Mouse (Mus musculus) kidney, adult 11 months (tissue): ENCODE measurements around the gene Pax6.

Experiments used
- DNase-seq: peaks from one replicate; pipeline ENCODE4 v3.0.0; 2022

The Pax6 gene

DNA sequence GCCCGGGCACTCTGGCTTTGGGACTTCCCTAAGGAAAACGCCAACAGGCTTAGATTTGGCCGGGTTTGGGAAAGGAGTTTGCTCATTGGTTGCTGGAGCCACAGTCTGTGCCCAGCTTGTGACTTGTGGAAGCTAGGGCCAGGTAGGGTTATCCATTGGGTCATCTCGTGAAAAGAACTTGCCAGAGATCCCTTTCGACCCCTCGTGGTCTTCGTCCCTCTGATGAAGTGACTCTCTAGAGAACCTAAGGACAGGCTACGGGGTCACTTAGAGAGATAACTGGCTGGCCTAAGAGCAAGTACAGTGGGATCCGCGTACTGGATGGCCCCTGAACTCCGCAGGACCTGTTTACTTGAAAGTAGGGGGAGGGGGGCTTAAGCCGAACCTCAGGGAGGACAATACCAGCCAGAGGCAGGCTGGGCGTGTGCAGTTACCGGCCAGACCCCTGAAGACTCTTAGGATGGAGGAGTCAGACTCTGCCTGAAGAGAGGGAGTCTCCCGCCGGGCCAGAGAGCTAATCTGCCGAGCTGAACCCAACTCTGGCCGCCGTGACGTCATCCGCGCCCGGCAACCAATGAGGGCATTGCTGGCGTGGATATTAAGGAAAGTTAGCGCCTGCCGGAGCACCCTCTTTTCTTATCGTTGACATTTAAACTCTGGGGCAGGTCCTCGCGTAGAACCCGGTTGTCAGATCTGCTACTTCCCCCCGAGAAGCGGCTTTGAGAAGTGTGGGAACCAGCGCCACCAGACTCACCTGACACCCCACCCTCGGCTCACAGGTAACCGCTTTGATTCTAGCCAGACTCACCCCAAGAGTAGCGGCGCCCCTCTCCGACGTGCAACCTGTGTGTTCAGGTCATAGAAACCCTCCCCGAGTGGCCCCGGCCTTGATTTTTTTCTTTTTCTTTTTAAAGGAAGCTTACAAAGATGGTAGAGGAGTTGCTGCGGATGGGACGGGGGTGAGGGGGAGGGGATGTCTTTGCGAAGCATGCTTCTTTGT lies at the start of gene Pax6:
Gene Pax6 (plus strand): TSS at position 630 of the 1,000 bp plus-strand sequence.
- no peak for DNase-seq

DNA sequence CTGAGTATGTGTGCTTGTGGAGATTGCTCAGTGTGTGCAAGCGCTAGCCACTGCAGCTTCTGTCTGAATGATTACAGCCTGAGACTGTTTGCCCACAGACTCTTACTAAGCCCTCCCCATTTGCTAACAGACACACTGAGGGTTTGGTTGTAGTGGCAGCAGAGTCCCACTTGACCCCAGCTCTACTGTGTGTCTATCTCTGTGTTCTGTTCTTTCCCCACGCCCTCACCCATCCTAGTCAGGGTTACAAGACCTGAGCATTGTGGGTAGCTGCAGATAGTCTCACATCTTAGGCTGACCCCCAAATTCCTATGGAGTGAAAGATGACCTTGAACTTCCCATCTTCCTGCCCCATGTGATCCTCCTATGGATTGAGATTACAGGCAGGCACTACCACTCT lies 19.8 kb upstream of the Pax6 start:
- DNase-seq: no peak

DNA sequence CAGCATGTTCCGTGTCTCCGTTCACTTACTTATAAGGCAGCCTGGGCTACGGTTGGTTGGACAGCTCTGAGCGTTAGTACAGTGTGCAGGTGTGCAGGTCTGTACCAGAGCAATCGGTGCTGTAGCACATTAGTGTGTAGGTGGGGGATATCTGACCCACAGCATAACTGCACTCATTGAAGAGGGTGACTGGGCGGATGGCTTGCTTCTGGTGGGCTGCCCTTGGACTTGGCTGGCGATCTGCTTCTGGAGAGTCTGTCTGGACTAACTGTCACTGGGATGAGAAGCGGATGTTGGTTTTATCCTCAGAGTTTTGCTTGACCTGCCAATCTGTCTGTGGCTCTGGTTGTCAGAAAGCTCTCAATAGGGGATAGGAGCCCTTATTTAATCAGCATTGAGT lies 12.2 kb upstream of the Pax6 start:
- DNase-seq: no peak

DNA sequence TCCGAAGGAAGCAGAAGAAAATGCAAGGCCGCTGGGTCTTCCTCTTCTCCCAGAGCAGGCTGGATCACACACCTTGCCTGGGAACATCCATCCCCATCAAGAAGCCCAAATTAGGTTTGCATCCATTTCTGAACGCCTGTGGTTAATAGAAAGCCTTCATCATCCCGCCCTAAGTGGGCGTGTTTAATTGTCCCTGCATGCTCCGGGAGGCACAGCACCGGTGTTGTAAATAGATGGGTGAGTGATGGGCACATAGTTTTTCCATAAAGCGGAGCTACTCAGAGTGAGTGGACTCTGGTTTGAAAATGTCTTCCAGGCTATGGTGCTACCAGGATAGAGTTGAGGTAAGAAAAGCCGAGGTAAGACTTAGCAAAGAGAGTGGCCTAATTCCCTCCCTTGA lies 9.3 kb upstream of the Pax6 start:
- DNase-seq: no peak

DNA sequence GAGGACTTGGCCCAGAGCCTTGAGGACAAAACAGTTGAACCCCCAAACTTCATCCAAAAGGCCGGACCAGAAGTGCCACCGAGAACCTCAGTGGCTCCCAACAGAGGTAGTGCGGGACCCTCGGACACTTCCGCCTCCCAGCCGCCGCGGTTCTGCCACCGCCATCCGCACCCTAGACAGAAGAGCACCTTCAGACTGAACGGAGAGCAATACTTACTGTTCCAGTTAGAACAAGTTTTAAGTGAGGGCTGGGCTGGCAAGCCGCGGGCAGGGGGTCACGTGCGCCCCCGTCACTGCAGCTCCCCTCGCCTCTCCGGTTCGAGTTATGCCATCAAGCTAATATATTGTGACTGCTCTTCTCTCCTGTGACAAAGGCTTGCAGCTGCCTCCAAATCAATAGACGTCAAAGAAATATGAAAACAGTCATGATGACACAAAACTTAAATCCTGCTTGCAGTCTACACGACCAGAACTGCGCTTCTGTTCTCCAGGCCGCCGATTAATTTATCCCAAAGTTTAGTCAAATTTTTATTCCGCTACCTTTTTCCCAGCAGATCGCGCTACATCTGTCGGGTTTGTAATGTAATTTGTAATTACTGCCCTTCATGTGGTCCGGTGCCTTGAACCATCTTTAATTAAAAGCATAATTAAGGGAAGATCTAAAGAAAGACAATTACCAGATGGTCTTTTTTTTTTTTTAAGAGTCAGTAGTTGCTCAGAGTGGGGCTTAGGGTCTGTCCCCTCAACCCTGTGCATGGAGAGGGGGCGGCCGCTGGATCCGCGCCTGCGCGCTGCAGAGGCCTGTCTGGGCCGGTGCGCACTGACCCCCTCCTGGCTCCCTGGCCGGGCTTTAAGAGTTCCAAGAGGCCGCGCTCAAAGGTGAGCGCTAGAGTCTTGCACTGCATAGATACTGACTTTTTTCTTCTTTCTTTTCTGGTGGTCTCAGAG lies 8.5 kb upstream of the Pax6 start:
- no peak for DNase-seq

DNA sequence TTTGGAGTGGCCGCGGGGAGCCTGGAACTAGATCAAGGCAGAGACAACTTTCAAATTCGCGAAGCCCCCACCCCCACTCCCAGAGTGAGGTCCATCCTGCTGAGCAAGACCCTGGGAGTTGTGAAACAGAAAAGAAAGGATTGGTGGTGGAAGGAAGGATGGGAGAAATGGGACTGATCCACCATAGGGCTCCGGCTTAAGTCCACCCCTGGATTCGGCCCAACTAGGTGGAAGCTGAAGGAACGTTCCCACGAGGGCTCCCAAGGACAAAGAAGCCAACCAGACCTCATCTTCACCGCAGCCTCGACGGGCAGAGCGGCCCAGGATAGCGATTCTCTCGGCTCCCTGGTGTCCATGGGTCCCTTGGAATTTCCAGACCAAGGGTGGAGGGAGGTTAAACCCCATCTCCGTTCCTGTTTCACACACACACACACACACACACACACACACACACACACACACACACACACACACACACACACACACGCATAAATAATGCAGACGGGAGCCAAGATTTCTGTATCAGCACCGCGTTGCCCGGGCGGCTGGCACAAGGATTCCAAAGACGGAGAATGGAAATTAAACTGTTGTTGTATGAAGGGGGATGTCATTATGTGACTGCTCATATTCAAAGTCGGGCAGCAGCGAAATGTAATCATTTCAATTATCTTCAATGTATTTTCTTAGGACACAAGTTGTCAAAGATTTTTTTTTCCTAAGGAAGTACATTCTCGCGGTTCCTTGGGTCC lies 7.7 kb upstream of the Pax6 start:
- no peak for DNase-seq

DNA sequence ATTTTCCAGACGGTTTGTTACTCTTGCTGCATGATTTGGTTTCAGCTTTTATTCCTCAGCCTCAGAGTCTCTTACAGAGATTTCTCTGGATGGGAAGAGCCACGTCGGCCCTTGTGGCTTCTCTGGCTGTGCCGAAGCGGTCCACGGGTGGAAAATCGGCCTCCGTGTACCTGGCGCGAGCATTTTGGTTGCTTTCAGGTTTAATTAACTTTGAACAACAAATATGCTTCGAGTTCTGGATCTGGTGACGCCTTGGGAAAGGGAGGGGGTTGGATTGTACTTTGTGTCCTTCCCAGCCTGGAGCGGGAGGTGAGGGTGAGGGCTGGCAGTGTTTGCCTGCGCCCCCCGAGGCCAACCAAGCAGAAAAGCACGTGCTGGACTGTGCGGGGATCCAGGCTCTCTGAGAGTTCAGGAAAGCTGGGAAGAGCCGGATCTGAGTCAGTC lies 7.1 kb upstream of the Pax6 start:
- no peak for DNase-seq

DNA sequence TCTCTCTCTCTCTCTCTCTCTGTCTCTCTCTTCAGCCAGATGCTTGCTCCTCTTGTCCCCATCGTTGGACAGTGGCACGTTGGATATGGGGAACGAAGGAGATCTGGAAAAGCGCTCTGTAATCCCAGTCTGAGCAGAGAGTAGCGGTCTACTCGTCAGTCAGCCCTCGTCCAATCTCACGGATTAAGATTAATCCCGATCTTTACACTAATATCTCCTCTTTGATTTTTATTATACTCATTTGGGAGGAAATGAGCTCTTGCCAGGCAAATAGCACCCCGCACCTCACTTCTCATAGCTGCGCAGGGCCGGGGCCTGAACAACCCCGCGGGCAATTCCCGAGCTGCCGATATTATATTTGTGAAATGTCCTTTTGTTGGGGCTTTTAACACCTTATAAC lies 6.6 kb upstream of the Pax6 start:
- DNase-seq: no peak

DNA sequence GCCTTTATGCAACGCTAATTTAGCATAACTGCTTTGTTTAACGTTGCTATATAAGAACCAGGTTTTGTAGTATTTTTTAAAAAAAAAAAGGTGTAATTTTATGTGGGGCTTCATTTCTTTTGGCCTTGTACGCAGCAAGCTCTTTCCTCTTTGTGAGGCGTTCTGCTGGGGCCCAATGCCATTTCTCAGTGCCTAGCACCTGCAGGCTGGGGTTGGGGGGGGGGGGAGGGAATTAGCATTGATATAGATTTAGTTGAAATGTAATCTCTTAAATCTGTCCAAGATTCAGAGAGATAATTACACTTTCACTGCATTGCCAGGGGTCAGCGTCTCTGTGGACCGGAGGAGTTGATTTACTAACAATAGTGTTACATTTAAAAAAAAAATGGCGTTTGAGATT lies 6.1 kb upstream of the Pax6 start:
- DNase-seq: no peak

DNA sequence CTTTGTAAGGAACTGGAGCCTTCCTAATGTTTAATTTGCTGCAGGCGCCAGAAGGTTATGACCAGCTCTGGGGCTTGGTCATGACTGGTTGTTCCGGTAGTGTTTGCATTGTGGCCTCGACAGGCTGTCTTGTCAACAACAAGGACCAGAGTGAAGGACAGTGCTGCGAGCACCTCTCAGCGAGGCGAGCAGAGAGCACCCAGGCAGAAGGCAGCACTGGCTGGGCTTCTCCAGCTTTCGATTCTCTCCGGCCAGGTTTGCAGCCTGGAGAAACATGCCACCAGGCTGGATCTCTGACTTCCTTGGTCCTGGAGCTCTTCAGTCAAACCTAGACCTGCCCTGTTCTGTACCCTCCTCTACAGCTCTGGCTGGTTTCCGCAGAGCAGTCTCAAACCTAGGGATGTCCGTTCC lies 5.6 kb upstream of the Pax6 start:
- DNase-seq: no peak

DNA sequence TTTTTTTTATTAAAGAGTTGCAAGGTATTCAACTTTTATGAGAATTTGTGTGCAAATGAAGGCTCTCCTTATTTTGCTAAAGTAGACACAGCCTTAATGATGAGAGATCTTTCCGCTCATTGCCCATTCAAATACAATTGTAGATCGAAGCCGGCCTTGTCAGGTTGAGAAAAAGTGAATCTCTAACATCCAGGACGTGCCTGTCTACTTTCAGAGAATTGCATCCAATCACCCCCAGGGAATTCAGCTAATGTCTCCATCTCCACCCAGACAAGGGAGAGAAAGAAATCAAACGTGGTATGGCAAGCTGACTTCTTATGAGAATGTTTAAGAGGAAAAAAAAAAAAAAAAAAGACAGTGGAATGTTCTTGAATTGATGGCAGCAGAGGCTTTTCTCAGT lies 3.7 kb upstream of the Pax6 start:
- no peak for DNase-seq

DNA sequence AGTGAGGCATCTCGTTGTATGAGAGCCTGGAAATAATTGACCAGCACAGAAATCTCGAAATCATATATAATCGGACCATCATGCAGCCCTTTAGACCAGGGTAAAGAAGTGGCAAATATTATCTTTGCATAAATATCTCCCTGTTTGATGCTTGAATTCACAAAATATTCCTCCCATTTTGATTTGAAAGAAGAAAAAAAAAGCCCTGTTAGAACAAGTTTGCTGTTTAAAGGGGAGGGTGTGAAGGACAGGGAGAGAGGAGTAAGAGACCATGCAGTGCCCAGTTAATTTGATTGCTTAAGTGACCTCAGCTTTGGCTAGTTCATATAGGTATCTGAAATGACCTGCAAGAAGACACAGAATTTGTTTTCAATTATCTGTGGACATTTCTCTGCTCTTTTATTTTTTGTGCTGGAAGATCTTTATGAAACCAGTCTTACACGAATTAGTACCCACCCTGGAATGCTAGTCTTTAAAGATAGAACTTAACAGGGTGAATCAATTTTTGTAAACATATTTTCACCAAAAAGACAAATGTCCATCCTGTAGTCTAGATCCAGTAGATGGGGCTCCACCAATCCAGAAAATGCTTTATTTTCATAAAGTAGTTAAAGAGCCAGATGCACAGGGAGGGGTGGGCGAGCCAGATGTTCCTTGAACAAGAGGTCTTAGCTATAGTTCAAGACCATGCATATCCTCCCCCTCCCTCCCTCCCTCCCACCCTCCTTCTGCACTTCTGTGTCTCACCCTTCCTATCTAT lies 3.0 kb upstream of the Pax6 start:
- DNase-seq: no peak

DNA sequence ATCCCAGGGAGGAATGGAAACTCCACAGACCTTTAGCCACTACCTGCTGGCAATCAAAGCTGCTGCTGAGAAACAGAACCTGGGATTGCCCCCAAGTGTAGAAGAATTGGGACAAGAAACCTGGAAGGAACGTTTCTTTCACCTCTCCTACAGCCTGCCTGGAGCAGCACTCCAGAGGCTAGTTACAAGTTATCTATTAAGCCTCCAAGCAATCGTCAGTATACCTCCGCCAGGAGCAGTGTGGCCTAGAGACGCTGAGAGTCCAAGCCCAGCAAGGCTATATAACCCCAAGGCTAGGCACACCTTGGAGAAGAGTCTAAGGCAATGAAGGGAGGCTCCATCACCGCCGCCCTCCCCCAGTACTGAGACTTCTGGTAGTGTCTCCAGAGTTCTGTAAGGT lies 2.4 kb upstream of the Pax6 start:
- DNase-seq: no peak

DNA sequence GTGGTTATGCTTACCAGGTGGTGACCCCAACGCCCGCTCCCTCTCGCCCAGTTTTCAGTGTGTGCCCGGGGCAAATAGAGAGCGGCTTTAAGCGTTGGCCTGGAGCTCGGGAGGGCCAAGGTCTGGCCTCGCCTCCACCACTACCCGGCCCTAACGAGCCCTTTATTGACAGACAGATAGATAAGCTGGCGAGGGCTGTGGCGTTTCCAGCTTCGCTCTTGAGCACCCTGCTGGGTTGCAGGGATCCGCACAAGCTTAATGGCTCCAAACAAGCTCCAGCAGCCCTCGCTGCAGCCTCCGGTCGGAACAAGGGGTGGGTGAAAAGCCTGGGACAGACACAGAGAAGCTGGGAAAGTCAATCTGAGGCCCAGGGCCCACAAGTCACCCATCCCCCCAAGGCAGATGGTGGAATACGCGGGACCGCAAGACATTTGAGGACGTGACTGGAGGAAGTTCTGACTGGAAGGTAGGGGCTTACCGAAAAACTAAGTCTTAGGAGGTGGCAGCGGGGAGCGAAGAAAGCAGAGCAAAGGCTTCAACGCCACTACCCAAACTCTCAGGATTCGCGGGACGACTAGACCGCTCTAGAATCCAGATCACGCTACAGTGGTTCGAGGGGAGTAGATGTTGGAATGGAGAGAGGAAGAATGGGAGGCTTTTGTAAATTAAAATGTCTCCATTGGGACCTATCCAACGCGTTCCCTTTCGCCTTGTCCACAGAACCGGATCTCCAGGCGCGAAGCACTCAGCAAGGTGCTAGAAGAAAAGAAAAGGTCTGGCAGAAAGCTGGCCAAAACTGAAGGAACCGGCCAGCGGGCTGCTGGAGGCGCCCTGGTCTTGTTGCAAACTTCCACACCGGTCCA lies 1.7 kb upstream of the Pax6 start:
- DNase-seq: no peak

DNA sequence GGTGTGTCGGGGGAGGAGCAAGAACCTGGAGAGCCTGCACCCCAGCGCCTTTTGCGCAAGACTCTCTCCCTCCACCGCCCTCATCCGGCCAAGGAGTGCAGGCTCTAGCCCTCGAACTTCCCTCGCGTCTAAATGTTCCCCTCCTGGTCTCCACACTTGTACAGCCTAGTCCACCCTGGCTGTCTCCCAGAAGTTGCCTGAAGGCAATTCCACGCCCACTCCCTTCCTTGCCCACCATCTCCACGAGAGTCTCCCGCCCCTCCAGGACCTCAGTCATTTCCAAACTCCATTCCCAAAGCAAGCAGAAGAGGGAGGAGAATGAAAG lies 1.1 kb upstream of the Pax6 start:
- DNase-seq: no peak

DNA sequence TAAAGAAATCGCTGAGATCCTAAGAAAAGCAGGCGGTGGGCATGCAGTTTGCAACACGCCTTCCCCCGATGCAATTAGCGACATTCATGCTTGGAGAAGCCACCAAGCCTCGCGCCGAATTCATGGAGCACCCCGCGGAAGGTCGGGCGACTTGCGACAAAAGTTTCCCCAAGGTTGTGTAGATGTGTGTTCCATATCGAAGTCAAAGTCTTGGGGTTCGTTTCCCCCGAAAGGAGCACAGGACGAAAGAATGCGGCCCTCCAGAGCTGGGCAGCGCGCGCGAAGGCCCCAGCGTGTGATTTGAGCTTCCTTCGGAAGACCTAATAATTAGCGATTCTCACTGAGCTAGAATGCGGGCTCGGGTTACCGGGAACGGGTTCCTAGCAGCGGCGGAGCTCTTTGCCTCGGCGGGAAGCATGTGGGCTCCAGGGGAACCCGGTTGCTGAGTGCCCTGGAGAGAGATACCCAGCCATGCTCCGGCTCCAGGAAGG lies 716 bp downstream of the Pax6 start:
- DNase-seq: no peak

DNA sequence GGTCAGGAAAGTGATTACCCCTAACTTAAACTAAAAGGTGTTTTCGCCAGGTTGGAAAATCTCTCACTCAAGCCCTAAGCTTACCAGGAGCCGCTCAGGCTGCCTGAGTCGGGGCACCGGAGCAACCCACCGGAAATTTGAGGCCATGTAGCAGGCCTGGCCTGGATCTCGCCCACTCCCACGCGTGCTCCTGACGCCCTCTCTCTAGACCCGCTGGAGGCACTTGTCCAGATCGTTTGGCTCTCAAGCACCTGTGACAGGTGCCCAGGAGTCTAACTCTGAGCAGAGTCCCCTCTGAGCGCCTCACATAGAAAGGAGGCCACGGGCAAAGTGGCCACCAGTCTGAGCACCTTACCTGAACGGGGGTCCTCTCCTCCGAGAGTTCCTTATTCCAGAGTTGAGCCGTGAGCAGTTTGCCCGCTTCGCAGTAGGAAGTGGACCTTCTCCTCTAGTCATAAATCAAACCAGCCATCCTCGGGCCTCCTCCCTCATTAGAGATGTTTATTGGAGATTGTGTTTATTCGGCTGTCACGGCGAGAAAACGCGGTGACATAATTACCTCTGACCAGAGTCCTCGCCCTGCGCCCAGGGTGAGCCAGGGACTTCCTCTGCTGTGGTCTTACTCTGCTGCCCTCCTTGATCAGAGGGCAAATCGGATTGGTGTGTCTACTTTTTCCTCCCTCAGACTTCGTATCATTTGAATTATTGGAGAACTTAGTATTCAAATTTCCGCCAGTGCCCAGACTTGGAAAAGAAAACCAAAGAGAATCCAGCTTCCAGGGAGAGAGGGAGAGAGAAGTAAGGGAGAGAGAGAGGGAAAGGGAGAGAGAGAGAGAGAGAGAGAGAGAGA lies 1.4 kb downstream of the Pax6 start:
- no peak for DNase-seq

DNA sequence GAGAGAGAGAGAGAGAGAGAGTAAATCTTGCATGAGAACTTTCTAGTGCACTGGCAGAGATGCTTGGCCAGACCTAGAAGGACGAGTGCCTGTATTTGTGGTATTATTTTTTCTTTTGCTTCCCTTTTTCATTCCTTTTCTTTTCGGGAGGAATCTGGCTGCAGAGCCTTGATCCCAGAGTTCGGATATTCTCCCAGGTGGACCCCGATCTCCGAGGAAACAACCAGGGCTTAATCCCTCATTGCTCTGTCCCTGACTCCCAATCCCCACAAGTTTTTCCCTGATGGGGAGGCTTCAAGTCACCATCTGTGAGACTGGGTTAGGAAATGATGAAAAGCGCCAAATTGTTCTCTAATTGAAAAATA lies 2.0 kb downstream of the Pax6 start:
- DNase-seq: no peak

DNA sequence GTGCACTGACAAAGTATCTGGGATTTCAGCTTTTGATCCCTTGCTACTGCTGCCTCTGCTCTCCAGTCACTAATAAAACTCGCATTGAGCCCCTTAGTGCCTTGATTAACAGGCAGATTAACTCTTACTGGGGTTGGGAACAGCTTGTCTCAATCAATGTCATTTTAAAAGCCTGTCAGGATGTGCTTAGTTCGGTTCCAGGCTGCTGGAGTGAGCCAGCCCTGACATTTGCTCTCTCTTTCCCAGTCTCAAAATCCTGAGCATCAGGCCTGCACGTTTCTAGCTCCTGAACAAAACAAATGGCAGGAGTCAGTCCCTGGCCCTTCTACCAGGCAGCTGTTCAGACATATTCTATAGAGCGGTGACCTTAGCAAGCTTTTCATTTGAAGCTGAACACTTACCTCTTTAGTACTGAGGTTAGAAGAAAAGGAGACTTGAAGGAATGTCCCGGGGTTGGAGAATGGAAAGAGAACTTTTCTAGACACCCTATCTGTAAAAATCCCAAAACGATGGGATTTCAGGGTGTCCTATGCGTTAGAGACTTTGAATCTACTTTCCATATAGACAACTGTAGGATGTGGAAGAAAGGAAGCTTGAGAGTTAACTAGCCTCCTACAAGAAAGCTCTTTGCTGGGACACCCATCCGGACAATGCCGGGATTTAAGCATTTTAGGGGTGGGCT lies 2.6 kb downstream of the Pax6 start:
- no peak for DNase-seq
